Comparison of ENCODE assay signal across 8 mouse cellular contexts in the genomic region with DNA sequence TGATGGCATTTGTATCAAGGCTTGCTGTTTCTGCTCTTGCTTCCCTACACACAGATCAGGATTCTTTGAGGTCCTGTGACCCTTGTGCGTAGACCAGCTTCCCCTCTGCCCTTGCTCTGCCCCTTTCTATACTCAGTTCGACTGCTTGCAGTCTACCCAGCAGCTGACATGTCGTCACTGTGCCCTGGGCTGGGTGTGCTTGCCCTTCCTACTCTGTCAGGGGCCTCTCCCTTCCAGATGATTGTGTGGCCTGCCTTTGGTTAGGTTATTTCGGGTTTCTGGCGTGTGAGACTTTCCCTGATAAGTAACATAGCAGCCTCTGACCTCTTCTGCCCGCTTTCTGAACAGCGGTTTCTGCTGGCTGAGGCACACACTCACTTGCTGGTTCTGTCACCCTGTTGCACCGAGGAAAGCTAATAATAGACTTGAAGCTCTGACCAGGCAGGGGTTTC. TPM values are rescaled to one million over a fixed set of nuclear protein-coding genes. Genes with fewer than 3 reads are reported as not detected.
A peak's percentile ranks its signal among the peaks of the same experiment; 100 is the strongest.
DNase-seq lines count a peak whose midpoint lies in the region; ATAC-seq lines count a peak whose summit lies in the region.

No protein-coding gene starts in this region.

- peak overlapping the region; percentile 94 for H3K9ac ChIP-seq in heart, embryonic 13.5 days
- peak overlapping the region; percentile 64 for H3K9ac ChIP-seq in midbrain, embryonic 16.5 days (ENCODE audit: low read depth, low read length)

- H3K27ac ChIP-seq in heart, embryonic 13.5 days (replicated peaks), result peak overlapping the region; percentile 94
- H3K27ac ChIP-seq in midbrain, embryonic 16.5 days (ENCODE audit: low read length), result no peak overlapping the region

- peaks cover 75% of the 10 kb centered on the region for H3K4me1 ChIP-seq in heart, embryonic 13.5 days
- H3K4me1 ChIP-seq in midbrain, embryonic 16.5 days (ENCODE audit: control insufficient read depth, insufficient read depth, low read length), result peaks cover 20% of the 10 kb centered on the region

- no peaks in the 10 kb centered on the region for H3K36me3 ChIP-seq in heart, embryonic 13.5 days
- H3K36me3 ChIP-seq in midbrain, embryonic 16.5 days (ENCODE audit: control insufficient read depth, insufficient read depth, low read length), result no peaks in the 10 kb centered on the region

- ATAC-seq in heart, embryonic 13.5 days (ENCODE audit: extremely low read depth, insufficient number of reproducible peaks, low FRiP score, low TSS enrichment), result 0 out of 2 replicates have a peak, but pooled peaks have one; percentile 31
- no peak for ATAC-seq in midbrain, embryonic 16.5 days

- H3K4me2 ChIP-seq in heart, embryonic 13.5 days, result peak overlapping the region; percentile 85
- H3K4me2 ChIP-seq in midbrain, embryonic 16.5 days (ENCODE audit: low read length), result peak overlapping the region; percentile 77

- H3K4me3 ChIP-seq in heart, embryonic 13.5 days, result peak overlapping the region; percentile 98
- H3K4me3 ChIP-seq in midbrain, embryonic 16.5 days (ENCODE audit: low read depth, low read length), result peak overlapping the region; percentile 96

- 6% methylated on average over 8 of the region's 8 CpGs for WGBS in heart, embryonic 13.5 days
- WGBS in midbrain, embryonic 16.5 days, result 31% methylated on average over 8 of the region's 8 CpGs

- H3K27me3 ChIP-seq in heart, embryonic 13.5 days (replicated peaks), result no peaks in the 10 kb centered on the region
- H3K27me3 ChIP-seq in midbrain, embryonic 16.5 days (ENCODE audit: control insufficient read depth, insufficient read depth, low read depth, low read length), result no peaks in the 10 kb centered on the region

- H3K9me3 ChIP-seq in heart, embryonic 13.5 days, result no peaks in the 10 kb centered on the region
- no peaks in the 10 kb centered on the region for H3K9me3 ChIP-seq in midbrain, embryonic 16.5 days (replicated peaks; ENCODE audit: control insufficient read depth, low read length, poor library complexity, severe bottlenecking)

- DNase-seq in adrenal gland, postnatal 14 days, result peak; percentile 26
- no peak for DNase-seq in adrenal gland, postnatal 25 days
- peak; percentile 20 for DNase-seq in embryo, embryonic 9.5 days (ENCODE audit: extremely low spot score)
- DNase-seq in liver, result peak; percentile 32
- no peak for DNase-seq in right cerebral cortex, postnatal 4 days
- DNase-seq in right cerebral cortex, postnatal 25 days, result no peak

RNA-seq across cellular contexts. Expression of gene Pcnx, which starts 2.6 kb away (rescaled TPM):
- 57.7 and 60.7 TPM in 2 replicates for total RNA-seq in adrenal gland, postnatal 14 days (2021)
- total RNA-seq in adrenal gland, postnatal 25 days (2021), result 64.0 and 72.0 TPM in 2 replicates
- 8.8 and 9.0 TPM in 2 replicates for polyA plus RNA-seq in heart, embryonic 13.5 days (2015; fragmentation: Nextera tagmentation; extraction: Ambion mirVana)
- 9.9 and 11.3 TPM in 2 replicates for polyA plus RNA-seq in midbrain, embryonic 16.5 days (2015; fragmentation: Nextera tagmentation; extraction: Ambion mirVana)

Comparison
In these comparisons a context has a peak if more than half of its experiments do, and no peak if none do; other contexts are left out.
1. DNase-seq: peak in adrenal gland, postnatal 14 days (single experiment), embryo, embryonic 9.5 days (single experiment) and liver (single experiment); none in adrenal gland, postnatal 25 days (single experiment), right cerebral cortex, postnatal 4 days (single experiment) and right cerebral cortex, postnatal 25 days (single experiment).